Mouse (Mus musculus): Measurements from ENCODE around the gene Htra1. TPM values are rescaled to one million over a fixed set of nuclear protein-coding genes. Genes with fewer than 3 reads are reported as not detected.

The Htra1 gene
- polyA plus RNA-seq, 1 experiment, result 74.8 TPM

DNA sequence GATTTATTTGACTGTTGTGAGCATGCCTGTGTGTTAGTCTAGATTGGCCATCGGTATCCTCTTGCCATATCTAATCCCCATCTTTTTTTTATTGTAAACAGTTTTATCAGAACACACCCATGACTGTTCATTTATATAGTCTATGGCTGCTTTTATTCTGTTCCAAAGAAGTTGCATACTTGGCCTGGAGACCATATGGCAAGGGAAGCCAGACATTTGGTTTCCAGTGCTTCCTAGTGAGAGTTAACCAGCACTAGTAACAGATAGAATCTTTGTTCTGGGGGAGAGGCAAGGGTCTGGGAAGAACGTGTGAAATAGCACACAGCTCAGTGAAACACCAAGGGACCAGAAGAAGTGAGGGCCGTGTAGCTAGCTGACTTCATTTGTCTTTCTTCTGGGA is 33.6 kb downstream of the Htra1 start:
- H3K79me2 ChIP-seq (ENCODE audit: control insufficient read depth, insufficient read depth), result no peaks in the 10 kb centered on the region
- TF ChIP-seq MYOG (IDR thresholded peaks at IDR 0.05; ENCODE audit: control insufficient read depth, extremely low read depth, insufficient read length) (no peak), CTCF (IDR thresholded peaks at IDR 0.05; ENCODE audit: control insufficient read depth, insufficient read depth, insufficient read length) (no peak)
- H3ac ChIP-seq (ENCODE audit: control insufficient read depth, insufficient read length, low read depth), result no peak overlapping the region
- H3K27me3 ChIP-seq (ENCODE audit: control insufficient read depth, insufficient read depth, insufficient read length), result no peaks in the 10 kb centered on the region
- H3K4me3 ChIP-seq (ENCODE audit: insufficient read depth, poor library complexity, severe bottlenecking), result no peak overlapping the region
- H3K36me3 ChIP-seq (ENCODE audit: control insufficient read depth, insufficient read depth), result peaks cover 36% of the 10 kb centered on the region
- H3K79me3 ChIP-seq (ENCODE audit: low read depth), result peaks cover 3% of the 10 kb centered on the region

DNA sequence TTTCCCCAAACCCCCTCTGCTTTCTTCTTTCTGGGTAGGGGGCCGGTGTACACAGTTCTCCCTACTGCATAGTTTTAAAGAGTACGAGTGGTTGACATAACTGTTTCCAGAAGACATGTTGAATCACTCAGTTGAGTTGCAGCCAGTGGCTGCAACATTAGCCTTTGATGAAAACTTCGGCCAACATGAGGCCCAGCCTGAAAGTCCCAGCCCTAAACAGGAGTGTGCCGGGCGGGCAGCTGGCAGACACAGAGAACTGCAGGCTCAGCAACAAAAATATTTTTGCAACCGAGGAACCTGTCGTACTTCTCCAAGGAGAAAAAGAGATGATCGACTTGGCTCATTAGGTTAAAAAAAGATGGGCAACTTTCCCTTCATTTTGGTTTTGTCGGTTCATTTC is 36.9 kb downstream of the Htra1 start:
- peaks cover 3% of the 10 kb centered on the region for H3K79me3 ChIP-seq (ENCODE audit: low read depth)
- H3K27me3 ChIP-seq (ENCODE audit: control insufficient read depth, insufficient read depth, insufficient read length), result no peaks in the 10 kb centered on the region
- H3K79me2 ChIP-seq (ENCODE audit: control insufficient read depth, insufficient read depth), result no peaks in the 10 kb centered on the region
- H3ac ChIP-seq (ENCODE audit: control insufficient read depth, insufficient read length, low read depth), result no peak overlapping the region
- H3K4me3 ChIP-seq (ENCODE audit: insufficient read depth, poor library complexity, severe bottlenecking), result no peak overlapping the region
- peaks cover 31% of the 10 kb centered on the region for H3K36me3 ChIP-seq (ENCODE audit: control insufficient read depth, insufficient read depth)
- TF ChIP-seq MAX (IDR thresholded peaks at IDR 0.05) (no peak), MYOD1 (IDR thresholded peaks at IDR 0.05; ENCODE audit: control insufficient read depth, insufficient read length, low read depth) (no peak), FOSL1 (IDR thresholded peaks at IDR 0.05; ENCODE audit: insufficient read depth, low read length, poor library complexity, severe bottlenecking) (no peak), CEBPB (IDR thresholded peaks at IDR 0.05; ENCODE audit: low read depth) (no peak), CTCF (IDR thresholded peaks at IDR 0.05; ENCODE audit: control insufficient read depth, insufficient read depth, insufficient read length) (no peak), MYOG (IDR thresholded peaks at IDR 0.05; ENCODE audit: control insufficient read depth, extremely low read depth, insufficient read length) (no peak), USF1 (IDR thresholded peaks at IDR 0.05; ENCODE audit: low read depth) (no peak)

GRCm38 (mm10) chr7:130976305-130976935 is 40.5 kb downstream of the Htra1 start:
- Histone ChIP-seq H3K79me3 (ENCODE audit: low read depth) (peaks cover 2% of the 10 kb centered on the region), H3K27me3 (ENCODE audit: control insufficient read depth, insufficient read depth, insufficient read length) (no peaks in the 10 kb centered on the region), H3K36me3 (ENCODE audit: control insufficient read depth, insufficient read depth) (peaks cover 28% of the 10 kb centered on the region), H3ac (ENCODE audit: control insufficient read depth, insufficient read length, low read depth) (no peak overlapping the region), H3K79me2 (ENCODE audit: control insufficient read depth, insufficient read depth) (no peaks in the 10 kb centered on the region), H3K4me3 (ENCODE audit: insufficient read depth, poor library complexity, severe bottlenecking) (no peak overlapping the region)
- TF ChIP-seq CTCF (IDR thresholded peaks at IDR 0.05; ENCODE audit: control insufficient read depth, insufficient read depth, insufficient read length) (no peak), MYOG (IDR thresholded peaks at IDR 0.05; ENCODE audit: control insufficient read depth, extremely low read depth, insufficient read length) (no peak), FOSL1 (IDR thresholded peaks at IDR 0.05; ENCODE audit: insufficient read depth, low read length, poor library complexity, severe bottlenecking) (no peak), USF1 (IDR thresholded peaks at IDR 0.05; ENCODE audit: low read depth) (no peak), MAX (IDR thresholded peaks at IDR 0.05) (no peak), MYOD1 (IDR thresholded peaks at IDR 0.05; ENCODE audit: control insufficient read depth, insufficient read length, low read depth) (no peak), CEBPB (IDR thresholded peaks at IDR 0.05; ENCODE audit: low read depth) (no peak)

- Histone ChIP-seq H3ac (ENCODE audit: control insufficient read depth, insufficient read length, low read depth) (no peak overlapping the region), H3K4me3 (ENCODE audit: insufficient read depth, poor library complexity, severe bottlenecking) (no peak overlapping the region), H3K36me3 (ENCODE audit: control insufficient read depth, insufficient read depth) (peaks cover 29% of the 10 kb centered on the region), H3K79me3 (ENCODE audit: low read depth) (peaks cover 2% of the 10 kb centered on the region), H3K27me3 (ENCODE audit: control insufficient read depth, insufficient read depth, insufficient read length) (no peaks in the 10 kb centered on the region), H3K79me2 (ENCODE audit: control insufficient read depth, insufficient read depth) (no peaks in the 10 kb centered on the region)
- TF ChIP-seq CTCF (IDR thresholded peaks at IDR 0.05; ENCODE audit: control insufficient read depth, insufficient read depth, insufficient read length) (no peak), FOSL1 (IDR thresholded peaks at IDR 0.05; ENCODE audit: insufficient read depth, low read length, poor library complexity, severe bottlenecking) (no peak), USF1 (IDR thresholded peaks at IDR 0.05; ENCODE audit: low read depth) (peak; percentile 6), MYOG (IDR thresholded peaks at IDR 0.05; ENCODE audit: control insufficient read depth, extremely low read depth, insufficient read length) (no peak), MAX (IDR thresholded peaks at IDR 0.05) (no peak), CEBPB (IDR thresholded peaks at IDR 0.05; ENCODE audit: low read depth) (no peak), MYOD1 (IDR thresholded peaks at IDR 0.05; ENCODE audit: control insufficient read depth, insufficient read length, low read depth) (peak; percentile 42)
These were observed 42.0 kb downstream of the Htra1 start for GRCm38 (mm10) chr7:130977794-130978521.

DNA sequence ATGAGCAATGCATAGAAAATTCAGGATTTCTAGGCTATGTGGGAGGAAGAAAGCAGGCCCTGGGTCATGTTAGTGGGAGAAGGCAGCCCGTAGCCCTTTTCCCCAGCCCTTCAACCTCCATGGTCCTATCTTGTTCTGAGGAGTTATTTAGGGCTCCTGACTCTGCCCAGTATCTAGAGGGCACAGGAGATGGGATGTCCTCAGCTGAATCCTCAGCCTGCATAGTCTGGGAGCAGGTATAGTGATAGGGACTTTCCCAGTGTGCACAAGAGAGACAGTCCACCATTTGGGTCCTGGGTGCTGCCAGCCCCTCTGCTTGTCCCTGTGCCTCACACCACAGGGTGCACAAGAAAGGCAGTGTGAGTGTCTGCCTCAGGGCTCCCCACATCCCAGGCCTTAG is 42.6 kb downstream of the Htra1 start:
- peaks cover 23% of the 10 kb centered on the region for H3K36me3 ChIP-seq (ENCODE audit: control insufficient read depth, insufficient read depth)
- H3K27me3 ChIP-seq (ENCODE audit: control insufficient read depth, insufficient read depth, insufficient read length), result no peaks in the 10 kb centered on the region
- peaks cover 2% of the 10 kb centered on the region for H3K79me3 ChIP-seq (ENCODE audit: low read depth)
- no peaks in the 10 kb centered on the region for H3K79me2 ChIP-seq (ENCODE audit: control insufficient read depth, insufficient read depth)
- TF ChIP-seq FOSL1 (IDR thresholded peaks at IDR 0.05; ENCODE audit: insufficient read depth, low read length, poor library complexity, severe bottlenecking), result no peak
- H3K4me3 ChIP-seq (ENCODE audit: insufficient read depth, poor library complexity, severe bottlenecking), result no peak overlapping the region
- H3ac ChIP-seq (ENCODE audit: control insufficient read depth, insufficient read length, low read depth), result no peak overlapping the region

- Histone ChIP-seq H3K79me2 (ENCODE audit: control insufficient read depth, insufficient read depth) (no peaks in the 10 kb centered on the region), H3K79me3 (ENCODE audit: low read depth) (no peaks in the 10 kb centered on the region), H3K27me3 (ENCODE audit: control insufficient read depth, insufficient read depth, insufficient read length) (no peaks in the 10 kb centered on the region), H3K4me3 (ENCODE audit: insufficient read depth, poor library complexity, severe bottlenecking) (no peak overlapping the region), H3K36me3 (ENCODE audit: control insufficient read depth, insufficient read depth) (peaks cover 23% of the 10 kb centered on the region), H3ac (ENCODE audit: control insufficient read depth, insufficient read length, low read depth) (no peak overlapping the region)
- TF ChIP-seq CEBPB (IDR thresholded peaks at IDR 0.05; ENCODE audit: low read depth) (no peak), MYOD1 (IDR thresholded peaks at IDR 0.05; ENCODE audit: control insufficient read depth, insufficient read length, low read depth) (peak; percentile 89), MAX (IDR thresholded peaks at IDR 0.05) (peak; percentile 16), MYOG (IDR thresholded peaks at IDR 0.05; ENCODE audit: control insufficient read depth, extremely low read depth, insufficient read length) (no peak), CTCF (IDR thresholded peaks at IDR 0.05; ENCODE audit: control insufficient read depth, insufficient read depth, insufficient read length) (no peak), USF1 (IDR thresholded peaks at IDR 0.05; ENCODE audit: low read depth) (no peak), FOSL1 (IDR thresholded peaks at IDR 0.05; ENCODE audit: insufficient read depth, low read length, poor library complexity, severe bottlenecking) (peak; percentile 58)
These were observed 44.2 kb downstream of the Htra1 start for GRCm38 (mm10) chr7:130980130-130980529.
